Mouse (Mus musculus) erythroblast, embryonic 14.5 days (primary cell): ENCODE data around the gene Trip11.

ENCODE experiments used
- GATA1 ChIP-seq: IDR thresholded peaks from 2 replicates; pipeline ENCODE4 v1.6.1; 2012; ENCODE audit warnings: low read length, inconsistent platforms, mixed read lengths
- TAL1 ChIP-seq: IDR thresholded peaks from 3 replicates; pipeline ENCODE4 v1.6.1; 2012; ENCODE audit warnings: low read length, inconsistent platforms, mixed read lengths

DNA sequence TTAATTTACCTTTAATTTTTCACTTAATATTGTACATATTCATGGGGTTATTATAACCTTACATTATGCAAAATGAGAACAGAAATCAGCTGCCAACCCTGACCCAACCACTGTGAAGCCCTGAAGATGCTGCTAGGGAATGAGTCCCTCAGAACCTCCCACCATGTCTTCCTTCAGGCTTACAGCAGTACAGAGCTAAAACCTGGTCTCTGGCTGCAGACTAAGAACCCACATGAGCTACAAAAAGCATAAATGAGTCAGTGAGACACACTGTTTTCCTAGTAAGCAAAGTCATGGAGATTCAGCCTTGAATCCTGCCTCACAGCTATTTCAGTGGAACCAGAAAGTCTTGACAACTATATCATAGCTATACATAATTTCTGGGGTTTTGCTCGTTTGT is 15.4 kb upstream of the Trip11 start:
- TF ChIP-seq GATA1, result no peak
- no peak for TF ChIP-seq TAL1
